Mouse (Mus musculus): ENCODE measurements at regions not wholly inside any gene's neighbourhood (a gene's known extent, or its start where the extent isn't known, plus 50 kb on each side); places are given as distances from the start of the nearest gene placed in this dataset.

DNA sequence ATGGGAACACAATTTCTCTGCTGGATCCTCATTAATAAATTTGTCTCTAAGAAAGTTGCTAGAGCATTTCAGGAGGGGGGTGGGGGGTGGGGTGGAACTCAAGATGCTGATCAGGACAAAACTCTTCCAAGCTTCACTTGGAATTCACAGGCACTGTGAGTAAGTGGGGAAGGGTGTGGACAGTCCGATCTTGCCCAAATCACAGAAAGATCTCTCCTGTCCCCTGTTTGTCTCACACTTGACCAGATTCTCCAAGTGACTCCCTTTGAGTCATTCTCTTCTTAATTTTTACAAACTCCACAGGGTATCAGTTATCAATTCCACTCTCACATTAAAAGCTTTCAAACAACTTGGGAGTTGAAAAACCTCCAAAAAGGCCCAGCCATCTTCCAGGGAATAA, 58.1 kb upstream of the Mocs2 start:
- DNase-seq (no peak), ATAC-seq (no peak)
- Histone ChIP-seq H3K9me3 (ENCODE audit: low read length) (no peaks in the 10 kb centered on the region), H3K9ac (no peak overlapping the region), H3K4me1 (ENCODE audit: insufficient read depth) (no peaks in the 10 kb centered on the region), H3K27me3 (ENCODE audit: insufficient read depth, low read length) (no peaks in the 10 kb centered on the region), H3K4me3 (ENCODE audit: low read depth, low read length) (no peak overlapping the region), H3K4me2 (ENCODE audit: low read depth) (no peak overlapping the region), H3K36me3 (ENCODE audit: insufficient read depth) (no peaks in the 10 kb centered on the region), H3K27ac (ENCODE audit: low read depth, low read length) (no peak overlapping the region)
- 93% methylated on average over 1 of the region's 1 CpGs for WGBS
- TF ChIP-seq CTCF (IDR thresholded peaks at IDR 0.05; ENCODE audit: low read depth), result no peak

DNA sequence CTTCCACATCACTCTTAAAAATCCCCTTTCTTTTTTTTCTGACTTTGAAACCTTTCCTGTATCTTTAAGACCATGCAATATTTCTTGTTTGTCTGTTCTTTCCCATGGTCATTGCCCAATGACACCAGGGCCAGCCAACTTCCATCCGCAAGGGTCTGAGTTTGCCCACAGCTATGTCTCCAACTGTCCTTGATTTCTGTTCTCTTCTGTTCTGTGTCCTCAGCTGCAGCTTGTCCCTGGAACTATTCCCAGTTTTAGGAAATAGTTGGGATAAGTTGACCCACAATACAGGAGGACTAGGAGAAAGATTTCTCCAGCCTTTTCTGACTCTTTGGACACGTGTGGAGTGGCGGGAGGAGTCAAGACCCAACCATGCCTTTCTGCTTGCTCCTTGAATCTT, 57.1 kb upstream of the Mocs2 start:
- Histone ChIP-seq H3K9ac (no peak overlapping the region), H3K27me3 (ENCODE audit: insufficient read depth, low read length) (no peaks in the 10 kb centered on the region), H3K9me3 (ENCODE audit: low read length) (no peaks in the 10 kb centered on the region), H3K27ac (ENCODE audit: low read depth, low read length) (no peak overlapping the region), H3K36me3 (ENCODE audit: insufficient read depth) (no peaks in the 10 kb centered on the region), H3K4me2 (ENCODE audit: low read depth) (no peak overlapping the region), H3K4me3 (ENCODE audit: low read depth, low read length) (no peak overlapping the region), H3K4me1 (ENCODE audit: insufficient read depth) (no peaks in the 10 kb centered on the region)
- no peak for TF ChIP-seq CTCF (IDR thresholded peaks at IDR 0.05; ENCODE audit: low read depth)
- WGBS, result 90% methylated on average over 3 of the region's 3 CpGs
- ATAC-seq, result no peak
- DNase-seq, result no peak

Small RNA genes in the stretch of these regions (microRNA-seq; reads per million reads assigned to microRNA genes)
- 0 reads per million in 2 experiments for gene Gm25950

All from forebrain, postnatal 0 days (tissue).